Mouse (Mus musculus): ENCODE measurements around the gene Grpel1. TPM values are rescaled to one million over a fixed set of nuclear protein-coding genes. Genes with fewer than 3 reads are reported as not detected.

Gene Grpel1
- polyA plus RNA-seq, 1 experiment from 2014 or later = 58.4 TPM

DNA sequence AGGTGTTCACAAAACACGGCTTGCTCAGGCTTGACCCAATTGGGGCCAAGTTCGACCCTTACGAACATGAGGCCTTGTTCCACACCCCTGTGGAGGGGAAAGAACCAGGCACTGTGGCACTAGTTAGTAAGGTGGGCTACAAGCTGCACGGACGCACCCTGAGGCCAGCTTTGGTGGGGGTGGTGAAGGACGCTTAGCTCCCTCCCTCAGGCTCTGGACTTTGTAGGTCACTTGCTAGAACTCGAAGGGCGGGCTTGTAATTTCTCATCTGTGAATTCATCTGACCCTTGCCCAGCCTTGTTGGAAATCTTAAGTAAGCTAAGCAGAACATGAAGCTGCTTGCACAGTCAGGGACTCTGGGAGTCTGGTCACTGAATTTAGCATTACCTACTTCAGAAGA lies 6.4 kb downstream of the Grpel1 start:
- H3K9me3 ChIP-seq = no peaks in the 10 kb centered on the region

DNA sequence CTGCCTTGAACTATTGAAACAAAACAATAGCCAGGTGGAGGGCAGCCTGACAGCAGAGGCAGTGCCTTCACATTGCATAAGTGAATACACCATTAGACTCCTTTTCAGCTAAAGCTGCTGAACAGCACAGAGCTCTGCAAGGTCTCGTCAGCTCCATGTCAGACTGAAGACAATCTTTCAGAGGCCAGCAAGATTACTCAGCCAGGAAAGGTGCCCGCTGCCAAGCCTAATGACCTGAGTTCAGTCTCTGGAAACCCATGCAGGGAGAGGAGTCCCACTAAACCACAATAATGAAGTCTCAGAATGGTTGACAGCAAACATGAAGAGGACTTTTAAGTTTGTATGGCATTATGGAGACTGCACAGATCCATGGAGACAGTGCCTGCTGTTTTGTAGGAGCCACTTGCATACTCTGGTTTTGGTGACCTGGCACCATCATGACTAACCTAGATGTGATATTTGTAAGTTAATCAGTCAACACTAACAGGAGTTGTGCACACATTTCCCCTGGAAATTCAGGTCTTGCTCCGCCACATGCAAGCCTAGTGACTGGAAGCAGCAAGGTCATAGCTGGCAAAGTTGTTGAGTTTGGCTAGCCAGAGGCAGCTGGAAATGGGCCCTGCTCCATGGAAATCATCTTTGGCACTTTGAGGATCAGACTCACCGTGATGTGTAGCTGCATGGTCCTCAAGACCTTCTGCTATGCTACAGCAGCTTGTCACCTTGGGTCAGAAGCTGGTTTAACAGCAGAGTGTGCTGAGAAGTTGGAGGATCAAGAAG lies 8.3 kb downstream of the Grpel1 start:
- no peaks in the 10 kb centered on the region for H3K4me1 ChIP-seq (replicated peaks)
- no peak for DNase-seq (ENCODE audit: low spot score)
- H3K27ac ChIP-seq = no peak overlapping the region
- no peak overlapping the region for H3K4me3 ChIP-seq
- no peaks in the 10 kb centered on the region for H3K27me3 ChIP-seq (ENCODE audit: insufficient read depth, poor library complexity, severe bottlenecking)
- 95% methylated on average over 4 of the region's 4 CpGs for WGBS
- H3K36me3 ChIP-seq = peaks cover 87% of the 10 kb centered on the region
- H3K9me3 ChIP-seq = no peaks in the 10 kb centered on the region

More for the DNA sequence above, 6.4 kb downstream of the Grpel1 start:
- Histone ChIP-seq H3K36me3 (peaks cover 89% of the 10 kb centered on the region), H3K27me3 (ENCODE audit: insufficient read depth, poor library complexity, severe bottlenecking) (no peaks in the 10 kb centered on the region), H3K4me3 (no peak overlapping the region), H3K27ac (no peak overlapping the region), H3K4me1 (replicated peaks) (peaks cover 7% of the 10 kb centered on the region)
- 94% methylated on average over 8 of the region's 8 CpGs for WGBS
- DNase-seq (ENCODE audit: low spot score) = no peak

DNA sequence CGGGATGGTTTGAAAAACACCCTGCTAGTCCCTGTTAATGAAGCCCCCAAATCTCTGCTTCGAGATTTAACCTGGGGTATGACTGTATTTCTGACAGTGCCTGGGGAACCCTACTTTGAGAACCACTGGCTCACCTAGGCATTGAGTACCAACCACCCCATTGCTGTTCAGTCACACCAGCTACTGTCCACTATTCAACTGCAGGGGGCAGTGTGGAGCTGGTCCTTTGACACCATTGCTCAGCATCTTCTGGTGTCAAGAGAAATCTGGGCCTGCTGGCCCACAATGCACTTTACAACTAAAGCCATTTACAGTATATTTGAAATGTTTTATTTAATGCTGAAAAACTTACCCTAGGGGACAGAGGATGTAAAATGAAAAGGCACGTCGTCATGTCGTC lies 9.5 kb downstream of the Grpel1 start:
- Histone ChIP-seq H3K4me3 (no peak overlapping the region), H3K9me3 (no peaks in the 10 kb centered on the region), H3K27me3 (ENCODE audit: insufficient read depth, poor library complexity, severe bottlenecking) (no peaks in the 10 kb centered on the region), H3K27ac (no peak overlapping the region), H3K4me1 (replicated peaks) (peaks cover 5% of the 10 kb centered on the region), H3K36me3 (peaks cover 78% of the 10 kb centered on the region)
- peak; percentile 66 for DNase-seq (ENCODE audit: low spot score)
- 90% methylated on average over 5 of the region's 5 CpGs for WGBS

DNA sequence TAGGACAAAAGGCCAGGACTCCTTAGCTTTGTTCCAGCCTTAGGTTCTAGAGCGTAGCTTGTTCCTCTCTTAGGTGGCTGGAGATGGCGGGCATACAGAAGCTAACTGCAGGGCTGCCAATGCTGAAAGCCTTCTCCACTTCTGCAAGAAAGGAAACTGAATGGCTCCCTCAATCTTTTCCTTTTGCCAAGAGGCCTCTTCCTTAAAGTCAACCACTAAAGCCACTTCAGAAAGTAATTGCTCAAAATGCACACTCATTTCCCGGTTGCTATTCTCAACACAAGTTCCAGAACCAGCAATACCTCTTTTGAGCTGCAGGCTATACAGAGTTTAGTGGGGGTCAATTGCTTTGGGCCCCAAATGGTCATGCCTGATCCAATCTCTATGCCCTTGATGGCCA lies 12.7 kb downstream of the Grpel1 start:
- no peak for DNase-seq (ENCODE audit: low spot score)
- Histone ChIP-seq H3K36me3 (peaks cover 53% of the 10 kb centered on the region), H3K27me3 (ENCODE audit: insufficient read depth, poor library complexity, severe bottlenecking) (no peaks in the 10 kb centered on the region), H3K27ac (no peak overlapping the region), H3K9me3 (no peaks in the 10 kb centered on the region), H3K4me3 (no peak overlapping the region), H3K4me1 (replicated peaks) (peaks cover 33% of the 10 kb centered on the region)
- 93% methylated on average over 3 of the region's 3 CpGs for WGBS

DNA sequence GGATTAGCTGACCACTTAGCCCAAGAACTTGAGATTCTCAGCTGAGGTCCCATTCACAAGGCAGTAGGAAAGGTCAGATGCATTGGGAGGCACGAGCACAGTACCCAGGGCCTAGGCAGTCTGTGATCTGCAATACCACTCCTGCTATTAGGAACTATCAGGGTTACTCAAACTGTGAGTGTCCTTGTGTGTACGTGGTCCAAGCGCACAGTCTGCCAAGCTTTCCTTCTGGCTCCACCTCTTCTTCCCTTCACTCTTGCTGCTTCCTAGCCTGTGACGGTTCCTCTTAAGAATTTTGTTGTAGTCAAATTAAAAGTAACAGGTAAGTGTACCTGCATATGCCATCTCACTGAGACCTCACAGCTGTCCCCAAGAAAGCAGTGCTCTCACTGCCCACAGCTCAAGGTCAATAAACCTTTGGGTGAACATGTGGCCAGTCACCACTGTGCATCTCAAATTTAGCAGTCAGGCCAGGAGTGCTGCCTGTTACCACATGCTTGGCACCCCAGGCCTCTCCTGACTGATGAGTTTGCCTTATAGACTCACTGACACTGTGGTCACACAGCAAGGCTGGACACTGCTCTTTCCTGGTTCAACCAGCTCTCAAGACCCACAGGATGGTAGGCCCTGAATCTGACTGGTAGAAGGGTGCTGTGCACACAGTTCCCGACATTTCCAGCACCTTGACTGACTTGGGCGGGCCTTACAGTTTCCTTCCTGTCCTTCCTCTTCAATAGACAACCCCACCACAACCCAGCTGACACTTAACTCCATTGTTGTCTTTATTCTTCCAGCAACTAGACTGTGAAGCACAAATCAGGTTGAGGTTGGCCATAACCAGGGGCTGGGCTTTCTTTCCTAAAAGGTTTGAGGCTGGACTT lies 14.0 kb downstream of the Grpel1 start:
- WGBS = 89% methylated on average over 6 of the region's 6 CpGs
- no peak overlapping the region for H3K27ac ChIP-seq
- no peak overlapping the region for H3K4me3 ChIP-seq
- H3K9me3 ChIP-seq = no peaks in the 10 kb centered on the region
- DNase-seq (ENCODE audit: low spot score) = no peak
- peaks cover 43% of the 10 kb centered on the region for H3K4me1 ChIP-seq (replicated peaks)
- peaks cover 40% of the 10 kb centered on the region for H3K36me3 ChIP-seq
- no peaks in the 10 kb centered on the region for H3K27me3 ChIP-seq (ENCODE audit: insufficient read depth, poor library complexity, severe bottlenecking)

DNA sequence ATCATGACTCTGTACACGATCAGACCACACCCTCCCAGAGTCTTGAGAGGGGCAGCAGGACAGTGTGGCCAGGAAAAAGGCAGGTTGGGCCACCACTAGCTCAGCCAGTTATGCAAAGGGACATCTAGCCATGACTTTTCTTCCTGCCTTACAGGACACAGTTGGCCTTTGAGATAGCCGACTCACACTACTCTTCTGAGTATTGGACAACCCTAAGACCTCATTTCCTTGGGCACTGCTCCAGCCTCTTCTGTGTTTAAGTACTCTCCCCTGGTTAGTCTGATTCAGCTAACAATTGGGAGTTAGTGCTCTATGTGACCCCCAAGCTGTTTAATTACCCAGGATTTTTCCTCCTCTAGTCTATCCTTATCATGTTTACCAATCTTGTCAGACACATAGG lies 14.9 kb downstream of the Grpel1 start:
- WGBS = 92% methylated on average over 2 of the region's 2 CpGs
- no peak for DNase-seq (ENCODE audit: low spot score)

DNA sequence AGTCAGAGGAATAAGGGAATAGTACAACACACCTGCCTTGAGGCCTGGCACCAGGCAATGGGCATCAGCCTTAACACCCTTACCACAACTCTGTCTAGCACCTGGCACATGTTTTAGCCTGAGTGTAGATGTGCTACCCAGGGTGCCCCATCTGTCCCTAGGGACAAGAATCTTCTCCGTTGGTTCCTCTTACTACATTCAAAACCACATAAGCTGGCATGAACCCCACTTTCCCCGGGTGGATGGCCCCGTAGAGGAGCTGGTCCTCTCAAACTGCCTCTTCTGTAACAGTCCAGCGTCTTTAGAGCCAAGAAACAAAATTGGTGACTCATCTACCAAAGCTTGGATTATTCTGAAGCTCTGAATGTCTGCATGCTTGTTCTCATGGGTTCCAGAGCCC lies 15.6 kb downstream of the Grpel1 start:
- peaks cover 2% of the 10 kb centered on the region for H3K27me3 ChIP-seq (ENCODE audit: insufficient read depth, poor library complexity, severe bottlenecking)
- no peak overlapping the region for H3K27ac ChIP-seq
- no peak overlapping the region for H3K4me3 ChIP-seq
- DNase-seq (ENCODE audit: low spot score) = no peak
- 0 out of 2 replicates have a peak, but pooled peaks cover under 1% of the 10 kb centered on the region for H3K9me3 ChIP-seq
- peaks cover 54% of the 10 kb centered on the region for H3K4me1 ChIP-seq (replicated peaks)
- 95% methylated on average over 4 of the region's 4 CpGs for WGBS
- peaks cover 28% of the 10 kb centered on the region for H3K36me3 ChIP-seq

More for the DNA sequence above, 14.9 kb downstream of the Grpel1 start:
- H3K4me3 ChIP-seq = no peak overlapping the region
- peaks cover 47% of the 10 kb centered on the region for H3K4me1 ChIP-seq (replicated peaks)
- H3K27ac ChIP-seq = no peak overlapping the region
- no peaks in the 10 kb centered on the region for H3K9me3 ChIP-seq
- H3K27me3 ChIP-seq (ENCODE audit: insufficient read depth, poor library complexity, severe bottlenecking) = no peaks in the 10 kb centered on the region
- peaks cover 32% of the 10 kb centered on the region for H3K36me3 ChIP-seq

DNA sequence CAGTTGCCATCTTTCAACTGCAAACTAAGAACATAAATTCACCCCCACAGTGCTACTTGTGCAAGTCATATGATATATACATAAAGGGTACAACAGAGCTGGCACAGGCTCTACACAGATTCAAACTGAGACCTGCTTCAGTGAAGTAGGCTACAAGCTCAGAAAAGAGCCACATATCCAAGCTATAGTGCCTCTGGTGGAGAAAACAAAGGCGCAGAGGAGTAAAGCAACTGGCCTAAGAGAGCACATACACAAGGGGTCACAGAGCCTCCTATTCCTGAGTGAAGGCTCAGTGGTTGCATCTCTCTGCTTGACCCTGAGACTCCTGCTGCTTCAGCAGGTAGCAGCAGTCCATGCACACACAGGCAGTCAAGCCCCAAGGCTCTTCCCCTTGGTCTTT lies 16.3 kb downstream of the Grpel1 start:
- Histone ChIP-seq H3K9me3 (0 out of 2 replicates have a peak, but pooled peaks cover 4% of the 10 kb centered on the region), H3K27ac (no peak overlapping the region), H3K4me1 (replicated peaks) (peaks cover 58% of the 10 kb centered on the region), H3K27me3 (ENCODE audit: insufficient read depth, poor library complexity, severe bottlenecking) (peaks cover 9% of the 10 kb centered on the region), H3K4me3 (no peak overlapping the region), H3K36me3 (peaks cover 21% of the 10 kb centered on the region)
- WGBS = 72% methylated on average over 1 of the region's 1 CpGs
- no peak for DNase-seq (ENCODE audit: low spot score)

DNA sequence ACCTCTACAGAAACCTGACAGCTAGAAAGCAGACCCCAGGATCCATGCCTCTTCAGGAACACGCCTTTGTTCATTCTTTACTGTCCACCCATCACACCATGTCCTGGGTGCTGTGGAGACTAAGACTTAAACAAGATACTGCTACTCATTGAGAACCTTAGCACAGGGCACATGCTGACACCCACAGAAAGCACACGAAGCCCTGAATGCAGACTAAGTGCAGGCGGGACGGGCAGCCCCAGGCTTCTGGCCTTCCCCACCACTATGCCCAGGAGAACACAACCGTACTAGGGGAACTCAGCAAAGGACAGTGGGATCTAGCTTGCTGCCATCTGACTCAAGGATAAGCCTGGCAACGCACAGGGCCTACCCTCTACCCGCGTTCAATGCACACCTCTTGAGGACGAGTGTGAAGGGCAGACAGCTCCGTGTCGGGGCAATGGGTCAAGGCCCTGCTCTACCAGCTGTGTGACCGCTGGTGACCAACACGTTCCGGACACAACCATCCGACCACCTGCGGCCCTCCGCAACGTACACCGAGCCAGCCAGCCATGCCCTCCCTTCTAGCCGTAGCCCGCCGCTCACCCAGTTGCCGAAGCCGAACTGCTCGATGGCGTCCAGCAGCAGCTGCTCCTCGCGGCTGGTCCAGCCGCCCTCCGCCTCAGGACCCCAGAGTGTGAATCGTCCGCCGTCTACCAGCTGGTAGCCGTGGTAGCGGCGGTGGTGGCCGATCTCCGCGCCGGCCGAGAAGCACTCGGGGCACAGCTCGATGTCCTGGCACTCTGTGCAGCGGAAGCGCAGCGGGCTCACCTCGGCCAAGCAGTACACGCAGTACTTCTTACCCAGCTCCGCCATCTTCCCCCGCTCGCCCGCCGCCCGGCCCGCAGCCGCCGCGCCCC lies 18.7 kb downstream of the Grpel1 start:
- peak; percentile 67 for DNase-seq (ENCODE audit: low spot score)
- WGBS = 2% methylated on average over 58 of the region's 58 CpGs

DNA sequence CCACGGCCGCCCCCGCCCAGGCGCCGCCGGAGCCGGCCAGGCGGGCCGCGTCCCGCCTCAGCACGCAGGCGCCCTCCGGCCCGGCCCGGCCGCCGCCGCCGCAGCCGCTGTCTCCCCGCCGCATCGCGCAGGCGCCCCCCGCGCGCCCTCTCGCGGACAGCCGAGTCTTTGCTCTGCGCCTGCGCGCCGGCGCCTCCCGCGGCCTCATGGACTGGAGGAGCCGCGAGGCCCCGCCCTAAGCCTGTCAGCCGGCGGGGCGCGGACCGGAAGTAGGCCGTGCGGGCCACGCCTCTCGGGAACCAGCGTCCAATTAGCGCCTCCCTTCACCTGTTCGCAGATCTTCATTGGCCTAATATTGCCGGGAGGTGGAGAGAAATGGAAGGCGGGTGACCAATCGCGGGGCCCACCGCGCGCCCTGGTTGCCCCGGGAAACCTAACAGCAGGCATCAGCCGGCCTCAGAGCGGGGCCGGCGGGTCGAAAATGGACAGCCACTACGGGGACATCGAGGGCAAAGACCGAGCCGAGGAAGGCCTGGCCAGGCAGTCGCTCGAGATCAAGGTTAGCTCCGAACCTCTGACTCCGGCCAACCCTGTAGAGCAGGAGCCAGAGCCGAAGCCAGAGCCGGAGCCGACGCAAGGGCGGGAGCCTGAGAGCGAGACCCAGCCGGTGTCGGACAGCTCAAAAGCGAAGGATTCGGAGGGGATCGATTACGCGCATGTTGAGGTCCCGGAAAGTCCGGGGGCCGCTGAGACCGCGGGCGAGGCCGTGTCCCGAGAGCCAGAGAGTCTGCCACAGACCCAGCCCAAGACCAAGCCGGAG lies 19.6 kb downstream of the Grpel1 start, which contains the start of the genes Tada2b and Ccdc96:
Tada2b (minus strand) TSS at position 115 of the 820 bp plus-strand sequence.
Ccdc96 (plus strand) TSS at position 418 of the 820 bp plus-strand sequence.
- Histone ChIP-seq H3K4me3 (peak within 1 kb of the TSS; percentile 88), H3K27ac (peak within 1 kb of the TSS; percentile 93), H3K27me3 (ENCODE audit: insufficient read depth, poor library complexity, severe bottlenecking) (peaks cover 11% of the 10 kb centered on the region), H3K36me3 (0 out of 2 replicates have a peak, but pooled peaks cover 7% of the 10 kb centered on the region), H3K4me1 (replicated peaks) (peaks cover 52% of the 10 kb centered on the region), H3K9me3 (0 out of 2 replicates have a peak, but pooled peaks cover 4% of the 10 kb centered on the region)
- WGBS = 4% methylated on average over 97 of the region's 97 CpGs
- peak; percentile 98 for DNase-seq (ENCODE audit: low spot score)

More for the DNA sequence above, 18.7 kb downstream of the Grpel1 start:
- H3K9me3 ChIP-seq = 0 out of 2 replicates have a peak, but pooled peaks cover 4% of the 10 kb centered on the region
- H3K36me3 ChIP-seq = 0 out of 2 replicates have a peak, but pooled peaks cover 7% of the 10 kb centered on the region
- H3K4me3 ChIP-seq = peak overlapping the region; percentile 88
- peak overlapping the region; percentile 93 for H3K27ac ChIP-seq
- peaks cover 58% of the 10 kb centered on the region for H3K4me1 ChIP-seq (replicated peaks)
- peaks cover 11% of the 10 kb centered on the region for H3K27me3 ChIP-seq (ENCODE audit: insufficient read depth, poor library complexity, severe bottlenecking)

DNA sequence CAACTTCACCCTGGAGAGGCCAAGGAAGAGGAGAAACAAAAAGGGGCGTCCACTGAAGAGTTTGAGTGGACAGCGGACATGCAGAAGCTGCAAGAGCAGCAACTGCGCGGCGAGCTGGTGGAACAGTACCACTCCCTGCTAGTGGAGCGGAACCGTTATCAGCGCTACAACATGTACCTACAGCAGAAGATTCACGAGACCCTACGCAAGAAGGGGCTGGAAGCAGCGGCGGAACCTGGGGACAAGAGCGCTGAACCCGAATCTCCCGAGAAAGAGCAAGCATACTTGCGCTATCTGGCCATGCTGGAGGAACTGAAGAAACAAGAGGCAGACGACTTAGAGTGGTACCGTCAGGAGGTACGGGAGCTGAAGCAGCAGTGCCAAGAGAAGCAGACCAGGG lies 20.5 kb downstream of the Grpel1 start:
- Histone ChIP-seq H3K27me3 (ENCODE audit: insufficient read depth, poor library complexity, severe bottlenecking) (peaks cover 11% of the 10 kb centered on the region), H3K4me3 (peak overlapping the region; percentile 88), H3K4me1 (replicated peaks) (peaks cover 42% of the 10 kb centered on the region), H3K36me3 (peaks cover 7% of the 10 kb centered on the region; the same call in 1 of the 2 replicates), H3K27ac (peak overlapping the region; percentile 87; the same call in 1 of the 2 replicates), H3K9me3 (0 out of 2 replicates have a peak, but pooled peaks cover 4% of the 10 kb centered on the region)
- 35% methylated on average over 19 of the region's 19 CpGs for WGBS
- no peak for DNase-seq (ENCODE audit: low spot score)

All from hindbrain, embryonic 10.5 days (tissue).